Mouse (Mus musculus) ES-CJ7 (cell line): Measurements from ENCODE around the gene Pcgf1.

Experiments used
- DNase-seq: peaks from one replicate; pipeline ENCODE4 v3.0.0; 2011; ENCODE audit warnings: low read depth, low spot score

The Pcgf1 gene

DNA sequence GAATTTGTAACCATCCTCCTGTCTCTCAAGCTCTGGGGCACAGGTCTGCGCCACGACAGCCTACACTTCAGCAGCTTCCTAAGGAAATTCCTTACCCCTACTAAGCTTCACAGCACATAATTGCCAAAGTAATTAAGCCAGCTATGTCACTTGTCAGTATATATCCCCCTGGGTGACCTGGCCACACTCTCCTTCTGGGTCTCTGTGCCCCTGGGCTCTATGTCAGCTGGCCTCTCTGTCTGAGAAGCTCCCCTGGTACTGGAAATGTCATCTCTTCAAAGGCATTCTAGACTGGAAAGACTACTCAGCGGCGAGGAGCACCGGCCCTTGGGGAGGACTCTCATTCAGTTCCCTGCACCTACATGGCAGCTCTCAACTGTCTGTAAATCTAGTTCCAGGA, 45.3 kb downstream of the Pcgf1 start:
- no peak for DNase-seq

DNA sequence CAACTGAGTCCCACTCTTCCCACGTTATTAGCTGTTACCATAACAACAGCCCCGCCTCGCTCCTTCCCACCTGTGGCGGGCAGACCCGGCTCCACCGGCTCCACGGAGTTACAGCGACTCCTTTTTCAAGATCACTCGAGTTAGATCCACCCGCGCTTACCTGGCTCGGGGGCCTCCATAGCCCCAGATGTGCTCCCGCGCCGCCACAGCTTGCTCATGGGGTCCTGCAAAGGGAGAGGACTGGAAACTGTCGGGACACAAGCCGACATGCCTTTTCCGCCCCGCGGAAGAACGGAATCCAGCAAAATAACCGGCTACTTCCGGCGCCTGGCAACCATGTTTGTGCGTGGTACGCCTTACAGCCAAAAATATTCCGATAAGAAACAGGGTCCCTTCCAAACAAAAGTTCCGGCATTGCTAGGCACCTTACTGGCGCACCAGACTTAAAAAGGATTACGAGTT, 47.2 kb downstream of the Pcgf1 start:
- DNase-seq: peak; percentile 97

DNA sequence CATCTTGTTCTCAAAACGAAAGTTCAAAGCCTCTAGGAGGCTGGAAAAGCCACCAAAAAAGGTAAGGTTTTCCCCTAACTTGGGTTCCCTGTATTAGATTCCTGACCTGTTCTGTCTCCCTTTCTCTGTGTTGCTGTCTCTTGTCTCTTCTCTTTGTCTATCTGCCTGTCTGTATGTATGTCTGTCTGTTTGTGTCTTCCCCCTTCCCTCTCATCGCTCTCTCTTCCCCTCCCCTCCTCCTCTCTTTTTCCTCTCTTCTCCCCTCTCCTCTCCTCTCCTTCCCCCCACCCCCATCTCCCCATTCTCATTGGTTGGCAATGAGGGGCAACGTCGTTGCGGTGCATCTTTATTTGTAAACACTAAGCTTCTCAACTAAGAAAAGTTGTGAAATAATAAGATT, 47.7 kb downstream of the Pcgf1 start, which contains the start of gene Ino80b:
TSS of gene Ino80b (minus strand) at position 101 of the 400 bp plus-strand sequence.
- DNase-seq: no peak

DNA sequence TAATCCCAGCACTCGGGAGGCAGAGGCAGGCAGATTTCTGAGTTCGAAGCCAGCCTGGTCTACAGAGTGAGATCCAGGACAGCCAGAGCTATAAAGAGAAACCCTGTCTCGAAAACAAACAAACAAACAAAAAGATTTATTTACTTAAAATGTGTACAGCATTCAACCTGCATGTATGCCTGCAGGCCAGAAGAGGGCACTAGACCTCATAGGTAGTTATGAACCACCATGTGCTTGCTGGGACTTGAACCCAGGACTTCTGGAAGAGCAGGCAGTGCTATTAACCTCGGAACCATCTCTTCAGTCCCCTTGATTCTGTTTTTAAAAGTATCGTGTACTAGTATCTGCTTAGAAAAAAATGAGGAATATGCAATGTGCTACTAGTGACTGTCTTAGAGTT, 49.8 kb downstream of the Pcgf1 start:
- peak; percentile 47 for DNase-seq
